Mouse (Mus musculus) gastrocnemius, postnatal 14 days (tissue): ENCODE measurements around the gene Bptf. TPM values are rescaled to one million over a fixed set of nuclear protein-coding genes. Genes with fewer than 3 reads are reported as not detected.
"Not testable (repeated sequence)": the region's sequence is repeated elsewhere in the genome, so short reads cannot be mapped to it uniquely, and the experiment has no call there.

Experiments
- DNase-seq: peaks from one replicate; pipeline ENCODE4 v3.0.0; 2021; ENCODE audit warnings: mixed read lengths
- intact Hi-C: fragments of 180-260 bp; cut with DNase I; formaldehyde crosslinking; loops from one replicate; pipeline ENCODE4 v1.15.1; 2025; ENCODE audit warnings: low total_unique reads
- long read RNA-seq, 2 experiments: library from polyadenylated mRNA; stranded (forward); transcript quantifications; one replicate each; pipeline ENCODE4 v2.0.0; 2021
- total RNA-seq, 2 experiments: library from RNA; stranded (reverse); gene quantifications; 2 replicates each; pipeline ENCODE4 v1.2.3; 2021

The Bptf gene
- 10 to 100 TPM; 20.5 to 22.6 TPM for total RNA-seq
- long read RNA-seq, experiment 1, partial matches to known transcripts: 0 of 3 reads
- long read RNA-seq, experiment 1, other reads (novel, unspliced or antisense): 3 of 3 reads
- long read RNA-seq, experiment 2, partial matches to known transcripts: 1 of 9 reads
- long read RNA-seq, experiment 2, other reads (novel, unspliced or antisense): 8 of 9 reads

- DNase-seq: peak; percentile 93
Observed at GRCm38 (mm10) chr11:107131749-107132421, at the start of gene Bptf. Bptf (minus strand) TSS chr11:107132127.

DNA sequence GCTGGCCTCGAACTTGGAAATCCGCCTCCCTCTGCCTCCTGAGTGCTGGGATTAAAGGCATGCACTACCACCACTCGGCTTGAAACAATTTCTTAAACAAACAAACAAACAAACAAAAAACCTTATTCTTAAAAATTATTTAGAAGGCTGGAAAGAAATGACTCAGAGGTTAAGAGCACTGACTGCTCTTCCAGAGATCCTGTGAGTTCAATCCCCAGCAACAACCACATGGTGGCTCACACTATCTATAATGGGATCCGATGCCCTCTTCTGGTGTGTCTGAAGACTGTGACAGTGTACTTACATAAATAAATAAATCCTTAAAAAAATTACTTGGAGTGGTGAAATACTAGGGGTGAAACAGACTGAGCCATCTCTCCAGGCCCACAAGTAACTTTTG is 29.3 kb upstream of the Bptf start:
- no peak for DNase-seq
- intact Hi-C loops: no loop called here

More at GRCm38 (mm10) chr11:107131749-107132421, at the start of gene Bptf:
- intact Hi-C loops: no loop called here

DNA sequence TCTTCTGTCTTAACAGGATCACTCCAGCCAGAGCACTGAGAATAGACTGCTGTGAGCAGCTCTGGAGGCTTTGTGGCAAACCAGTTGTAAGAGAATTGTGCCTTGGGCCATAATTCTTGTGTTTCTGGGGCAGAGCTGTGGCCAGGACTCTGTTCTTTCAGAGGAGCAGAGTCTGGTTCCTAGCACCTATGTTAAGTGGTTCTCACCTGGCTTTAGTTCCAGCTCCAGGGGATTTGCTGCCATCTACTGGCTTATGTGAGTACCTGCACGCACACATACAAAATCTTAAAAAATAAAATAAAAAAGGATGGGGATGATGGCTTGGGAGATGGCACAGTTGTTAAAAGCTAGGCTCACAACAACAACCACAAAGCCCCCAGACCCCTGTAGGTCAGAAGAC is 27.1 kb upstream of the Bptf start:
- intact Hi-C loops: no loop called here
- no peak for DNase-seq

- intact Hi-C loops: no loop called here
- peak; percentile 40 for DNase-seq
Observed at GRCm38 (mm10) chr11:107156977-107157642, 25.2 kb upstream of the Bptf start.

DNA sequence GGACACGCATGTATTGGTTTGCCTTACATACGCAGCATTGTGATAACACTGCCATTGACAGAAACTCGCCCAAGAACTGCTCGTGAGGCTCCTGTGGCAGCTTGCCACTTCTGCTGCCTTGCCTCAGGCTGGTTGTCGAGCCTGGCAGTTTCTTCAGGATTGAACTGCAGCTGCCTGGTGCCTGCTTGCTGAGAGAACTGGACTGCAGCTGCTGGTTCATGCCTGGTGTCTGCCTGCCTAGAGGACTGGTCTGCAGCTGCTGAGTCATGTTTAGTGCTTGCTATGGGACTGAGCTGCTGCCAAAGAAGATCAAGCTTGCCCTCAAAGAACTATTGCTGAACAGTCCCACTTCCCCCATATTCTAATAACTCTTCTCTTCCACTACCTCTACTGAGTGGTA is 23.4 kb upstream of the Bptf start:
- intact Hi-C loops: no loop called here

DNA sequence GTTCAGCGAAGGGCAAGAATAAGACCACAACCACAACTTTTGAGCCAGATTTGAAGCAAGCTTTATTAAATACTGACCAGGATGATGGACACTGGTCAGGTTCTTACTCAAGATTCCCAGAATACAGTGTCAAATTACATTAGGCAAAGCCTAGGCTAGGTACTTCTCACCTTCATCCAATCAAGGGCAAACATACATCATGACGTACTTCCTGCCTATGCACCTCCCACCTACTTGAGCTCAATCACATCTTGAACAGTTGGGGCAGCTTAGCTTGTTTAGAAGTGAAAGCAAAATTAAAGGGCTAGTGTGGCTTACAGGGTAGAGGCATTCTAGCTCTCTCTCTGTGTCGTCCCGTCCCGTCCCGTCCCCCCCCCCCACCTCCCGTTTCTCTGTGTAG is 22.5 kb upstream of the Bptf start:
- no peak for DNase-seq
- intact Hi-C loops: no loop called here

More for the DNA sequence above, 23.4 kb upstream of the Bptf start:
- no peak for DNase-seq

GRCm38 (mm10) chr11:107153645-107154044 is 21.7 kb upstream of the Bptf start:
- no peak for DNase-seq
- intact Hi-C loops: no loop called here

GRCm38 (mm10) chr11:107151809-107152208 is 19.9 kb upstream of the Bptf start:
- DNase-seq: no peak

GRCm38 (mm10) chr11:107143956-107144355 is 12.0 kb upstream of the Bptf start:
- DNase-seq, intact Hi-C loops: not testable (repeated sequence)

More at GRCm38 (mm10) chr11:107151809-107152208, 19.9 kb upstream of the Bptf start:
- intact Hi-C loops: no loop called here

DNA sequence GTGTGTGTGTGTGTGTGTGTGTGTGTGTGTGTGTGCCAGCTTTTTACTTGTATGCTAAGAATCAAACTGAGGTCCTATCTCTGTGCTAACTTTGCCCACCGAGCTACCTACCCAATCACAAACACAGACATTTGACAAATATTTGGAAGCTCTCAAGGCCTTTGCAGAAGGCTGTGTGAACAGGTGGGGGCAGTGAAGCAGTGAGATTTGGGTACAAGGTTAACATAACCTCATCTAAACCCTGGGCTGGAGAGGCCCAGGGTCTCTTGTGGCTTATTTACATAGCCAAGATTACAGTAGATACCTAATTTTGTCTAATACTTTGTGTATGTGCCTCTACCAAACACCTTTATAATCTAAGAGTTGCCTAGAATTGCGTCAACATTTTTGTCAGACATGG is 10.5 kb upstream of the Bptf start:
- intact Hi-C loops: no loop called here

DNA sequence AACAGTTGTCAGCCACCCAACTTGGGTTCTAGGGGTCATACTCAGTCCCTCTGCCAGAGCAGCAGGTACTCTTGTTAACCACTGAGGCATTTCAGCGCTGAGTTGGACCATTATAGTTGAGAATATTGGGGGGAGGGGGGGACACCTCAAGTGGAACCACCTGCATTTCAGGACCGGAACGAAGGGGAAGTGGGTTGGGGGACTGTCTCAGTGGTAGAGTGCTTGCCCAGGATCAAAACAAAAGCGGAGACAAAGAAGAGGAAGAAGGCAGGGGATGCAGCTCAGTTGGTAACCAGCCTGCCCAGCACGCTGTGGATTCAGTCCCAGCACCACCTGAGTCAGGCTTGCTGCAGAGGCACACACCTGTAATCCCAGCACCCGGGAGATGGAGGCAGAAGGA is 8.8 kb upstream of the Bptf start:
- no peak for DNase-seq
- intact Hi-C loops: no loop called here

More for the DNA sequence above, 10.5 kb upstream of the Bptf start:
- no peak for DNase-seq

- no peak for DNase-seq
- intact Hi-C loops: no loop called here
Observed at GRCm38 (mm10) chr11:107138633-107139032, 6.7 kb upstream of the Bptf start.

DNA sequence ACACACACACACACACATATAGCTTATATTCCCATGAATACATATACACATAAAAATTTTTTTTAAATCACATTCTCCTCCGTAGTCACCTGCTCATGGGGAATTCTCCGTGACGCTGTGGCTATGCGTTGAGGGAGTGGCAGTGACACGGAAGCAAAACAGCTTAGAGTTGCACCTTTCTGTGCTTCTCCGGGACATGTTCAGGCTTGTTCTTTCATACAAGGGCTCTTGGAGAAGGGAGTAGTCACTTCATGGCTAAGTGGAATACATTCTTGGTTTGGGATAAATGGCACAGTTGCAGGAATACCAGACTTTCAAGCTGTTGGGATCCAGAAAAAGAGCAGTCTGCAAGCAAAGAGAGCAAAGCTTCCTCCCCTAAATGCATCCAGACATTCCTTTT is 5.7 kb upstream of the Bptf start:
- intact Hi-C loops: no loop called here
- DNase-seq: no peak

GRCm38 (mm10) chr11:107136458-107136857 is 4.5 kb upstream of the Bptf start:
- intact Hi-C loops, DNase-seq: not testable (repeated sequence)

DNA sequence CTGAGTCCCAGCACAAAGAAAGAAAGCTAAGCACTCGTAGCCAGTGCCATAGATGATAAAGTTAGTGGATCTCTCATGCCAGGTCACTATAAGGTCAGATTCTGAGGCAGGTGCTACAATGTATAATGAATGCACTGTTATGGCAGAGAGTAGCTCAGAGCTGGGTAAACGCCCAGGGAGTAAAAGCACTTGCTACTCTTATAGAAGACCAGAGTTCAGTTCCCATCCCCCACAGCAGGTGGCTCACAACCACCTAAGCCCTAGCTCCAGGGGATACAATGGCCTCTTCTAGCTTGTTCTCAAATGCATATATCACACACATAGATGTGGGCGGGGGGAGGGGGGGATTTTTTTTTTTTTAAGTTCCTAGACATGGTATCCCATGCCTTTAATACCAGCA is 3.8 kb upstream of the Bptf start:
- DNase-seq: no peak
- intact Hi-C loops: no loop called here

DNA sequence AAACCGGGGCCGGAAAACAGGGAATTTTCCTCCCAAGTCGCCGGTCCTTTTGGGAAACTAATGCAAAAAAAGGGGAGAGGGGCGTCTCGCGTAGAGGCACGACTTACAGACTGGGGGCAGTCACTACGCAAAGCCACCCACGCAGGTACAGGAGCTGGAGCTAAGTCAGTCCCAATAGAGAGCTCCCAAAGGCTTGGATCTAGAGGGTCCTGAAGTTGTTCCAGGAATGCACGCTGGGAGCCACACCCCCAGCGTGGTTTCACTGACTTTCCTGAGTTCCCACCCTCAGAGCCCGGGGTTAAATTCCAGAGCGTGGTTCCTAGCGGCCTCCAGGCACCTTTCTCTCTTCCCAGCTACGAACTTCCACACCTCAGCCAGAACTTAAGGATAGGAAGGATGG is 499 bp upstream of the Bptf start:
- intact Hi-C loops: no loop called here
- DNase-seq: no peak

- intact Hi-C loops: no loop called here
Observed at GRCm38 (mm10) chr11:107130879-107131748, 813 bp downstream of the Bptf start.

DNA sequence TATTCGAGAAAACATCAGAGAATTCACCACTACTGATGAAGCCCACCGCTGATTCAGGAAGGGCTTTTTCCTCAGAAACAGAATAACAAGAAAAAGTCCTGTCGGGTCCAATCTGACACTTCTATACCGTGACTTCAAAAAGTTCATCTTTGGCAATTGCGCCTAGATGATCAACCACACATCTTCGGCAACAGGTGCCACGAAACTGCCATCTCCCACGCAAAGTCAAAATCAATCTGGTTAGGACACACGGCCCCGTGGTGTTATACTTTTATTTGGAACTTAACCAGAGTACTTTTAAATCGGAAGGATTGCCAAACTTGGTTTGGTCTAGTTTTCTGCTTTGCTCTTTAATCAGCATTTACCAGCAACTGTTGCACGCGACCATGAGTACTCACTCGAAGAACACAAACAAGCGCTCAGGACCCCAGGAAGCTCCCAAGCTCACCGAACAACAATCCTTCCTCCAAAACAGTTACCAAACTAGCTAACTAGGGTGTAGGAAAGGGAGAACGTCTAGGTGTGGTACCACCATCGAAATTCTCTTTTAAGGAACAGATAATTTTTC is 1.6 kb downstream of the Bptf start:
- intact Hi-C loops: no loop called here
- DNase-seq: no peak

More at GRCm38 (mm10) chr11:107130879-107131748, 813 bp downstream of the Bptf start:
- DNase-seq: peak; percentile 71

GRCm38 (mm10) chr11:107129641-107130040 is 2.3 kb downstream of the Bptf start:
- intact Hi-C loops: no loop called here
- DNase-seq: no peak
